Mouse (Mus musculus): ENCODE measurements around the gene Smyd5.

Smyd5 gene

GRCm38 (mm10) chr6:85491606-85492005, 59.8 kb downstream of the Smyd5 start:
- DNase-seq (ENCODE audit: low read depth, low spot score) = no peak

Measured in retina, postnatal 7 days (tissue).